Mouse (Mus musculus) small intestine, adult 2 months (tissue): ENCODE results near the gene Pck1. TPM values are rescaled to one million over a fixed set of nuclear protein-coding genes. Genes with fewer than 3 reads are reported as not detected.
"Not testable (repeated sequence)": the region's sequence is repeated elsewhere in the genome, so short reads cannot be mapped to it uniquely, and the experiment has no call there.

Source experiments
- H3K27ac ChIP-seq: fragments of 200-500 bp; 2 replicates; pipeline ENCODE4 v1.5.1; 2012; ENCODE audit warnings: low read depth, low read length, control low read depth, inconsistent platforms; ENCODE audit not compliant: insufficient read depth
- H3K27me3 ChIP-seq: fragments of 200-500 bp; 2 replicates; pipeline ENCODE4 v1.6.1; 2012; ENCODE audit warnings: mild to moderate bottlenecking, moderate library complexity, low read length, inconsistent platforms; ENCODE audit not compliant: control insufficient read depth, insufficient read depth
- H3K36me3 ChIP-seq: fragments of 200-500 bp; 2 replicates; pipeline ENCODE4 v1.6.1; 2012; ENCODE audit warnings: mild to moderate bottlenecking, low read length, control low read depth, inconsistent platforms; ENCODE audit not compliant: control insufficient read depth, insufficient read depth
- H3K4me1 ChIP-seq: fragments of 200-500 bp; 2 replicates; pipeline ENCODE4 v1.6.1; 2012; ENCODE audit warnings: low read length, inconsistent platforms, mixed read lengths; ENCODE audit not compliant: control insufficient read depth, insufficient read depth, insufficient read length
- H3K4me3 ChIP-seq: fragments of 200-500 bp; 2 replicates; pipeline ENCODE4 v1.5.1; 2012; ENCODE audit warnings: low read depth, mild to moderate bottlenecking, control low read depth, inconsistent platforms, low read length, moderate library complexity
- CTCF ChIP-seq: fragments of 200-500 bp; IDR thresholded peaks from 2 replicates; pipeline ENCODE4 v1.5.1; 2012; ENCODE audit warnings: low read depth, mild to moderate bottlenecking, control low read depth, inconsistent platforms, low read length, moderate library complexity, mixed read lengths; ENCODE audit not compliant: insufficient replicate concordance, insufficient read length; ENCODE audit errors: extremely low read depth
- POLR2A ChIP-seq: fragments of 200-500 bp; IDR thresholded peaks from 2 replicates; pipeline ENCODE4 v1.6.1; 2012; ENCODE audit warnings: low read depth, mild to moderate bottlenecking, control low read depth, inconsistent platforms, low read length, moderate library complexity
- WGBS: fragments of 180-500 bp; shearing (Covaris S2); methylation state at CpG from one replicate; pipeline ENCODE4 v1.1.7; 2018; 5-methylcytosine and 5-hydroxymethylcytosine counted together
- polyA plus RNA-seq: library from polyadenylated mRNA; depleted of rRNA; stranded (reverse); fragments of >200 nt; gene quantifications from 2 replicates; pipeline ENCODE4 v1.2.3, GENCODE M21; 2012

Gene Pck1
- polyA plus RNA-seq, 1 experiment: 46.3 TPM

GRCm38 (mm10) chr2:173113796-173114195 lies 39.1 kb upstream of the Pck1 start:
- TF ChIP-seq CTCF: peak; percentile 21; the same call in 1 of the 2 replicates
- H3K27me3 ChIP-seq, H3K27ac ChIP-seq, H3K4me1 ChIP-seq, H3K36me3 ChIP-seq, H3K4me3 ChIP-seq: not testable (repeated sequence)
- WGBS: 59% methylated on average over 3 of the region's 3 CpGs

GRCm38 (mm10) chr2:173119023-173119944 lies 33.6 kb upstream of the Pck1 start, which contains the start of gene Ctcfl:
Gene Ctcfl (minus strand): TSS chr2:173119525.
- Histone ChIP-seq H3K27me3 (no peaks in the 10 kb centered on the region), H3K4me1 (peaks cover 2% of the 10 kb centered on the region), H3K27ac (no peak within 1 kb of the TSS), H3K36me3 (no peaks in the 10 kb centered on the region), H3K4me3 (no peak within 1 kb of the TSS)
- WGBS: 87% methylated on average over 35 of the region's 35 CpGs
- TF ChIP-seq POLR2A (no peak), CTCF (no peak)

GRCm38 (mm10) chr2:173120117-173120516 lies 32.7 kb upstream of the Pck1 start:
- not testable (repeated sequence) for H3K4me3 ChIP-seq, H3K36me3 ChIP-seq, H3K27ac ChIP-seq, H3K27me3 ChIP-seq, H3K4me1 ChIP-seq
- 52% methylated on average over 4 of the region's 4 CpGs for WGBS

- H3K27me3 ChIP-seq: no peaks in the 10 kb centered on the region
- no peaks in the 10 kb centered on the region for H3K36me3 ChIP-seq
- H3K4me3 ChIP-seq: no peak overlapping the region
- peaks cover 14% of the 10 kb centered on the region for H3K4me1 ChIP-seq
- H3K27ac ChIP-seq: peak overlapping the region; percentile 46
- WGBS: 60% methylated on average over 7 of the region's 7 CpGs
- no peak for TF ChIP-seq CTCF
- TF ChIP-seq POLR2A: no peak
Observed at GRCm38 (mm10) chr2:173124022-173124735, 28.7 kb upstream of the Pck1 start.

GRCm38 (mm10) chr2:173126386-173126785 lies 26.5 kb upstream of the Pck1 start:
- Histone ChIP-seq H3K4me1 (peaks cover 20% of the 10 kb centered on the region), H3K27me3 (no peaks in the 10 kb centered on the region), H3K27ac (no peak overlapping the region), H3K4me3 (no peak overlapping the region), H3K36me3 (no peaks in the 10 kb centered on the region)
- TF ChIP-seq CTCF (no peak), POLR2A (no peak)
- WGBS: 87% methylated on average over 4 of the region's 4 CpGs

- no peak overlapping the region for H3K27ac ChIP-seq
- H3K4me1 ChIP-seq: peaks cover 29% of the 10 kb centered on the region
- no peaks in the 10 kb centered on the region for H3K27me3 ChIP-seq
- no peaks in the 10 kb centered on the region for H3K36me3 ChIP-seq
- TF ChIP-seq POLR2A (no peak), CTCF (no peak)
- H3K4me3 ChIP-seq: no peak overlapping the region
- WGBS: 41% methylated on average over 2 of the region's 2 CpGs
Observed at GRCm38 (mm10) chr2:173129111-173129510, 23.7 kb upstream of the Pck1 start.

- Histone ChIP-seq H3K36me3 (no peaks in the 10 kb centered on the region), H3K4me1 (peaks cover 25% of the 10 kb centered on the region), H3K4me3 (no peak overlapping the region), H3K27me3 (no peaks in the 10 kb centered on the region), H3K27ac (peak overlapping the region; percentile 19; the same call in 1 of the 2 replicates)
- no peak for TF ChIP-seq POLR2A
- peak; percentile 14; the same call in 1 of the 2 replicates for TF ChIP-seq CTCF
- 65% methylated on average over 13 of the region's 13 CpGs for WGBS
Observed at GRCm38 (mm10) chr2:173132262-173132661, 20.6 kb upstream of the Pck1 start.
